Mouse (Mus musculus): ENCODE results near the gene Rock2. TPM values are rescaled to one million over a fixed set of nuclear protein-coding genes. Genes with fewer than 3 reads are reported as not detected.

Gene Rock2
- polyA plus RNA-seq, 1 experiment from 2014 or later: 4.3 TPM

- Histone ChIP-seq H3K27me3 (ENCODE audit: control insufficient read depth, insufficient read depth, low read depth, low read length) (no peaks in the 10 kb centered on the region), H3K27ac (ENCODE audit: low read length) (no peak overlapping the region), H3K9me3 (replicated peaks; ENCODE audit: control insufficient read depth, low read length) (no peaks in the 10 kb centered on the region), H3K4me1 (ENCODE audit: control insufficient read depth, low read depth, low read length) (no peaks in the 10 kb centered on the region), H3K36me3 (ENCODE audit: control insufficient read depth, insufficient read depth) (no peaks in the 10 kb centered on the region; the same call in none of the 2 replicates), H3K4me2 (ENCODE audit: low read depth, low read length) (no peak overlapping the region), H3K9ac (ENCODE audit: low read depth, low read length) (no peak overlapping the region), H3K4me3 (ENCODE audit: low read depth, low read length) (no peak overlapping the region)
- ATAC-seq (ENCODE audit: low read depth): peak; percentile 51
- WGBS (ENCODE audit: insufficient replicate concordance): 71% methylated on average over 6 of the region's 6 CpGs
Measured at GRCm38 (mm10) chr12:16948239-16948638, 53.5 kb downstream of the Rock2 start.

- Histone ChIP-seq H3K4me2 (ENCODE audit: low read depth, low read length) (no peak overlapping the region), H3K4me1 (ENCODE audit: control insufficient read depth, low read depth, low read length) (no peaks in the 10 kb centered on the region), H3K9me3 (replicated peaks; ENCODE audit: control insufficient read depth, low read length) (no peaks in the 10 kb centered on the region), H3K9ac (ENCODE audit: low read depth, low read length) (no peak overlapping the region), H3K27ac (ENCODE audit: low read length) (no peak overlapping the region), H3K36me3 (ENCODE audit: control insufficient read depth, insufficient read depth) (peaks cover 27% of the 10 kb centered on the region), H3K27me3 (ENCODE audit: control insufficient read depth, insufficient read depth, low read depth, low read length) (no peaks in the 10 kb centered on the region), H3K4me3 (ENCODE audit: low read depth, low read length) (no peak overlapping the region)
- whole genome bisulfite sequencing (ENCODE audit: insufficient replicate concordance): 69% methylated on average over 1 of the region's 1 CpGs
- no peak for ATAC-seq (ENCODE audit: low read depth)
Measured at GRCm38 (mm10) chr12:16958851-16959250, 64.2 kb downstream of the Rock2 start.

GRCm38 (mm10) chr12:16963354-16963753, 68.7 kb downstream of the Rock2 start:
- WGBS (ENCODE audit: insufficient replicate concordance): 64% methylated on average over 2 of the region's 2 CpGs
- no peaks in the 10 kb centered on the region for H3K9me3 ChIP-seq (replicated peaks; ENCODE audit: control insufficient read depth, low read length)
- no peaks in the 10 kb centered on the region for H3K27me3 ChIP-seq (ENCODE audit: control insufficient read depth, insufficient read depth, low read depth, low read length)
- H3K4me3 ChIP-seq (ENCODE audit: low read depth, low read length): no peak overlapping the region
- no peak overlapping the region for H3K9ac ChIP-seq (ENCODE audit: low read depth, low read length)
- no peak overlapping the region for H3K27ac ChIP-seq (ENCODE audit: low read length)
- H3K36me3 ChIP-seq (ENCODE audit: control insufficient read depth, insufficient read depth): peaks cover 27% of the 10 kb centered on the region
- no peak for ATAC-seq (ENCODE audit: low read depth)
- H3K4me2 ChIP-seq (ENCODE audit: low read depth, low read length): no peak overlapping the region
- no peaks in the 10 kb centered on the region for H3K4me1 ChIP-seq (ENCODE audit: control insufficient read depth, low read depth, low read length)

- Histone ChIP-seq H3K4me1 (ENCODE audit: control insufficient read depth, low read depth, low read length) (no peaks in the 10 kb centered on the region), H3K9me3 (replicated peaks; ENCODE audit: control insufficient read depth, low read length) (no peaks in the 10 kb centered on the region), H3K36me3 (ENCODE audit: control insufficient read depth, insufficient read depth) (peaks cover 18% of the 10 kb centered on the region), H3K9ac (ENCODE audit: low read depth, low read length) (no peak overlapping the region), H3K4me2 (ENCODE audit: low read depth, low read length) (no peak overlapping the region), H3K27ac (ENCODE audit: low read length) (no peak overlapping the region), H3K27me3 (ENCODE audit: control insufficient read depth, insufficient read depth, low read depth, low read length) (no peaks in the 10 kb centered on the region), H3K4me3 (ENCODE audit: low read depth, low read length) (no peak overlapping the region)
- no peak for ATAC-seq (ENCODE audit: low read depth)
- WGBS (ENCODE audit: insufficient replicate concordance): 80% methylated on average over 2 of the region's 2 CpGs
Measured at GRCm38 (mm10) chr12:16966811-16967210, 72.1 kb downstream of the Rock2 start.

GRCm38 (mm10) chr12:16977120-16977519, 82.4 kb downstream of the Rock2 start:
- Histone ChIP-seq H3K4me3 (ENCODE audit: low read depth, low read length) (no peak overlapping the region), H3K4me2 (ENCODE audit: low read depth, low read length) (no peak overlapping the region), H3K9ac (ENCODE audit: low read depth, low read length) (no peak overlapping the region), H3K27me3 (ENCODE audit: control insufficient read depth, insufficient read depth, low read depth, low read length) (no peaks in the 10 kb centered on the region), H3K9me3 (replicated peaks; ENCODE audit: control insufficient read depth, low read length) (no peaks in the 10 kb centered on the region), H3K27ac (ENCODE audit: low read length) (no peak overlapping the region), H3K36me3 (ENCODE audit: control insufficient read depth, insufficient read depth) (peaks cover 43% of the 10 kb centered on the region), H3K4me1 (ENCODE audit: control insufficient read depth, low read depth, low read length) (no peaks in the 10 kb centered on the region)
- no peak for ATAC-seq (ENCODE audit: low read depth)

- H3K27me3 ChIP-seq (ENCODE audit: control insufficient read depth, insufficient read depth, low read depth, low read length): no peaks in the 10 kb centered on the region
- H3K4me1 ChIP-seq (ENCODE audit: control insufficient read depth, low read depth, low read length): no peaks in the 10 kb centered on the region
- no peak overlapping the region for H3K27ac ChIP-seq (ENCODE audit: low read length)
- no peak overlapping the region for H3K4me2 ChIP-seq (ENCODE audit: low read depth, low read length)
- WGBS (ENCODE audit: insufficient replicate concordance): 69% methylated on average over 1 of the region's 1 CpGs
- peaks cover 12% of the 10 kb centered on the region for H3K36me3 ChIP-seq (ENCODE audit: control insufficient read depth, insufficient read depth)
- no peak overlapping the region for H3K4me3 ChIP-seq (ENCODE audit: low read depth, low read length)
- ATAC-seq (ENCODE audit: low read depth): no peak
- H3K9ac ChIP-seq (ENCODE audit: low read depth, low read length): no peak overlapping the region
- H3K9me3 ChIP-seq (replicated peaks; ENCODE audit: control insufficient read depth, low read length): no peaks in the 10 kb centered on the region
Measured at GRCm38 (mm10) chr12:16985778-16986177, 91.1 kb downstream of the Rock2 start.

- no peaks in the 10 kb centered on the region for H3K27me3 ChIP-seq (ENCODE audit: control insufficient read depth, insufficient read depth, low read depth, low read length)
- no peaks in the 10 kb centered on the region; the same call in 1 of the 2 replicates for H3K36me3 ChIP-seq (ENCODE audit: control insufficient read depth, insufficient read depth)
- no peaks in the 10 kb centered on the region for H3K9me3 ChIP-seq (replicated peaks; ENCODE audit: control insufficient read depth, low read length)
- 83% methylated on average over 2 of the region's 2 CpGs for WGBS (ENCODE audit: insufficient replicate concordance)
- peaks cover 2% of the 10 kb centered on the region; the same call in 1 of the 2 replicates for H3K4me1 ChIP-seq (ENCODE audit: control insufficient read depth, low read depth, low read length)
- no peak overlapping the region for H3K27ac ChIP-seq (ENCODE audit: low read length)
- ATAC-seq (ENCODE audit: low read depth): no peak
- no peak overlapping the region for H3K4me3 ChIP-seq (ENCODE audit: low read depth, low read length)
- H3K4me2 ChIP-seq (ENCODE audit: low read depth, low read length): no peak overlapping the region
- H3K9ac ChIP-seq (ENCODE audit: low read depth, low read length): no peak overlapping the region
Measured at GRCm38 (mm10) chr12:16991376-16991775, 96.7 kb downstream of the Rock2 start.

GRCm38 (mm10) chr12:16992355-16992754, 97.7 kb downstream of the Rock2 start:
- WGBS (ENCODE audit: insufficient replicate concordance): 67% methylated on average over 2 of the region's 2 CpGs
- Histone ChIP-seq H3K4me2 (ENCODE audit: low read depth, low read length) (no peak overlapping the region), H3K4me1 (ENCODE audit: control insufficient read depth, low read depth, low read length) (peaks cover 2% of the 10 kb centered on the region; the same call in 1 of the 2 replicates), H3K27me3 (ENCODE audit: control insufficient read depth, insufficient read depth, low read depth, low read length) (no peaks in the 10 kb centered on the region), H3K9ac (ENCODE audit: low read depth, low read length) (no peak overlapping the region), H3K9me3 (replicated peaks; ENCODE audit: control insufficient read depth, low read length) (no peaks in the 10 kb centered on the region), H3K27ac (ENCODE audit: low read length) (no peak overlapping the region), H3K4me3 (ENCODE audit: low read depth, low read length) (no peak overlapping the region), H3K36me3 (ENCODE audit: control insufficient read depth, insufficient read depth) (no peaks in the 10 kb centered on the region; the same call in 1 of the 2 replicates)
- no peak for ATAC-seq (ENCODE audit: low read depth)

GRCm38 (mm10) chr12:16994291-16994690, 99.6 kb downstream of the Rock2 start:
- Histone ChIP-seq H3K4me2 (ENCODE audit: low read depth, low read length) (no peak overlapping the region), H3K36me3 (ENCODE audit: control insufficient read depth, insufficient read depth) (no peaks in the 10 kb centered on the region; the same call in 1 of the 2 replicates), H3K27me3 (ENCODE audit: control insufficient read depth, insufficient read depth, low read depth, low read length) (peaks cover 13% of the 10 kb centered on the region), H3K4me3 (ENCODE audit: low read depth, low read length) (no peak overlapping the region), H3K4me1 (ENCODE audit: control insufficient read depth, low read depth, low read length) (peaks cover 7% of the 10 kb centered on the region), H3K27ac (ENCODE audit: low read length) (no peak overlapping the region), H3K9me3 (replicated peaks; ENCODE audit: control insufficient read depth, low read length) (no peaks in the 10 kb centered on the region), H3K9ac (ENCODE audit: low read depth, low read length) (no peak overlapping the region)
- 65% methylated on average over 2 of the region's 2 CpGs for WGBS (ENCODE audit: insufficient replicate concordance)
- no peak for ATAC-seq (ENCODE audit: low read depth)

Data from liver, embryonic 16.5 days (tissue).